Mouse (Mus musculus): ENCODE measurements around the gene Pgpep1. TPM values are rescaled to one million over a fixed set of nuclear protein-coding genes. Genes with fewer than 3 reads are reported as not detected.

The Pgpep1 gene
- total RNA-seq, 2 experiments from 2014 or later = 9.3 to 22.5 TPM

DNA sequence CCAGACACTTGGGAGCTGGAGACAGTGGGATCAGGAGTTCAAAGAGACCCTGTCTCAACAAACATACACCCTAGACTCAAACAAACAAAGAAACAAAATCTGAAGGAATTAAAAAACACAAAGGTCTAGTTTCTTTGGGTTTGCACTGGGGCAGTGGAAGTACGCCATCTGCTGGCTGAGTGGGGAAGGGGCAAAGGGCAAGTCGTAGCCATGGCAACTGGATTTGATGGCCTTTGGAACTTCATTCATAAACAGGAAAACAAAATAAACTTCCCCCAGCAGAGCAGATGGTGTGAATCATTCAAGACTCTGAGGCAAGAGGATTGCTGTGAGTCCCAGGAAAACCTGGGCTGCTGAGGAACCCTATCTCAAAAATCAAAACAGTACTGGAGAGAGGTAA is 7.0 kb downstream of the Pgpep1 start:
- Histone ChIP-seq H3K27ac (no peak overlapping the region), H3K4me3 (no peak overlapping the region)
- intact Hi-C loops (cut with DNase I) = loop anchor here (1.0 to 5.0 kb wide), 2 partner anchors 23 to 41 kb away; no protein-coding TSS in a partner anchor
- peak; percentile 96 for TF ChIP-seq CTCF (IDR thresholded peaks at IDR 0.05)
- DNase-seq = peak; percentile 66

DNA sequence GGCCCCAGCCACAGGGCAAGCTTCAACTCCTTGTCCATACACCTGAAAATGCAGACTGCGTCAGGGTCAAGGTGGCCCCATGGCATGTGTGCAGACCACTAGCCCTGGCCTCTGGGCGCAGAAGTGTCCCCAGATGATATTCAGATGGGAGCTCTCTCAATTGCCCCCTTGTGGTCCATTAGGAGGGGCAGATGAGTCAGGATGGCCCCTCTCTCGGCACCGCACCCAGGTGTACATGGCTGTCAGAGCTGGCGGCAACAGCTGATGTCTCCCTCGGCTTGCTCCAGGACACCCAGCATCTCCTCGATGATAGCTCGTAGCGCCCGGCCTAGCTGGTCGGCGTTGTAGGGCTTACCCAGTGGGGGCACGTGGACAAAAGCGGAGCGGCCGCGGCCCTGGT is 9.8 kb downstream of the Pgpep1 start:
- H3K4me3 ChIP-seq = no peak overlapping the region
- intact Hi-C loops (cut with DNase I) = loop anchor here (5.0 kb wide), 1 partner anchor 38 kb away; no protein-coding TSS in a partner anchor
- no peak for TF ChIP-seq CTCF (IDR thresholded peaks at IDR 0.05)
- DNase-seq = no peak
- peak overlapping the region; percentile 50; the same call in 1 of the 2 replicates for H3K27ac ChIP-seq

DNA sequence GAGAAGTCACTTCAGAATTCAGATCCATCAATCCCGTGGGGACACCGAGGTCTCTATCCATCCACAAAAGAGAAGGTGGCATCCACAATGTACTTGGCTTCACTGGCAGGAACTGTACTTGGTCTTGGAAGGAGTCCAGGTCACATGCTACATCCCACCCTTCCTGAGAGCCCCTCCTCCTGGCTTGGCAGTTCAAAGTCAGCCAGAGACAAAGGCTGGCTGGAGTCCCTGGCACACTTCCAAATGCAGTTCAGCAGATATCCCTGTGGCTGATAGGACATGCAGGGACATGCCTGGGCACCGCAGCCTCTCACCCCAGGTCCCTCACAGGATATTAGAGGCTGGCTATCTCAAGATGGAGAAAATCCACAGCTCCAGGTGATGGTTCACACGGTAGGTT is 10.9 kb downstream of the Pgpep1 start:
- DNase-seq = peak; percentile 80
- Histone ChIP-seq H3K4me3 (no peak overlapping the region), H3K27ac (peak overlapping the region; percentile 75)
- intact Hi-C loops (cut with DNase I) = no loop called here
- no peak for TF ChIP-seq CTCF (IDR thresholded peaks at IDR 0.05)

DNA sequence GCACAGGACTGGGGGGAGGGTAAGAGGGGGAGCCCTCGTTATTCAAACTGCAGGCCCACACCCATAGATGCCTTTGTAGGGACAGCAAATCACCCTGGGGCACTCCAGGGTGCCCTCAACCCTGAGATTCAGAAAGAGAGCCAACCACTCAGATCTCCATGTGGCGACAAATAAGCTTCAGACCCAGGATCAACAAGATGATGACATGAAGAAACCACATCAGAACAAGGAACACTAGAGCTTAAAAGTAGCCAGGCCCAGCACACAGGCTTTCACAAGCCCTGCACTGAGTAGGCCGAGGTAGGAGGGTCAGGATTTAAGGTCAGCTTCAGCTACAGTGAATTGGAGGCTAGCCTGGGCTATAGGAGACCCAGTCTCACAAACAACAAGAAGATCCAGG is 11.3 kb downstream of the Pgpep1 start:
- Histone ChIP-seq H3K27ac (peak overlapping the region; percentile 75), H3K4me3 (no peak overlapping the region)
- intact Hi-C loops (cut with DNase I) = no loop called here
- DNase-seq = no peak
- no peak for TF ChIP-seq CTCF (IDR thresholded peaks at IDR 0.05)

DNA sequence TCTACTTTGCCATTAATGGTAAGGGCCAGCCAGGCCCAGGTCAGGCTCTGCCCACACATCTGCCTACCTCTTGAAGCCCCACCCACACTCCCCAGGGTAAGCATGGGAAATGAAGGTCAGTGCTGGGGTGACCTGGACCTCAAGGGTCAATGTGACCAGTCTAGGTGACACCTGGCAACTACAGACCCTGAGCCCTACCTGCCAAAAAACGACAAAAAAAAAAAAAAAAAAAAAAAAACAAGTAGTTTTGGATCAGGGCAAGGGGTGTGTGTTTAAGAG is 12.1 kb downstream of the Pgpep1 start:
- Histone ChIP-seq H3K4me3 (no peak overlapping the region), H3K27ac (peak overlapping the region; percentile 16; the same call in 1 of the 2 replicates)
- intact Hi-C loops (cut with DNase I) = no loop called here
- no peak for TF ChIP-seq CTCF (IDR thresholded peaks at IDR 0.05)
- no peak for DNase-seq

DNA sequence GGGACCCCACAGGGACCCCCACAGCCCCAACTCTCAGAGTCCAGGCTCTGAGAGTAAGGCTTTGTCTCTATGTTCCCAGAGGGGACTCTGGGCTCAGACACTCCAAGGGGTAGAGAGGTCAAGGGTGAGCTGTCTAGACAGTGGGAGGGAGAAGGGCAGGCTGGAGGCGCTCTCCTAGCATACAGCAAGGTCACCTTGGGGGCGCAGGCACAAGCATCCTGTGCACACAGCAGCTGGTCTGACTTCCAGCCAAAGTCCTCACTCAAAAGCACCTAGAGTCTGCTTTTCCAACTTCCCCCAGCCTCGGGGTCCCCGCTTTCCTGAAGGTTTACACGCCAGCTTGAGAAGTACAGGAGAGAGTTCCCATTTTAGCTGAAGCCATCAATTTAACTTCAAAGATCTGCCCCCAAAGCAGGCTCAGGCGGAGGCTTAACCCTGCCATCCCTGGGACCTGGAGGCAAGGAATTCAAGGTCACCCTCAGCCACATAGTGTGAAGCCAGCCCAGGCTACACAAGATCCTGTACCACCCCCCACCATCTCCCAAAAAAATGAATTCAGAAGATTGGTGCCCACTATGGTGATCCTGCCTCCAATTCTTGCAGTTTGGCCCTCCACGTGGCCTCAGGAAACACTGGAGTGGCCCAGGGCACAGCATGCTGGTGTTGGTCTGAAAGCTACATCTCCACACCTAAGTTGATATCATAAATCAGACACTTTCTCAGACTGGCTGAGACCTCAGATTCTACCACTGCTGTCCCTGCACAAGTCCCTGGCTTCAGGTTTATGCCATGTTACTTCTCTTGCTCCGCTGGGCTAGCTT is 12.6 kb downstream of the Pgpep1 start:
- Histone ChIP-seq H3K4me3 (no peak overlapping the region), H3K27ac (peak overlapping the region; percentile 16; the same call in 1 of the 2 replicates)
- intact Hi-C loops (cut with DNase I) = no loop called here
- TF ChIP-seq CTCF (IDR thresholded peaks at IDR 0.05) = no peak
- no peak for DNase-seq

DNA sequence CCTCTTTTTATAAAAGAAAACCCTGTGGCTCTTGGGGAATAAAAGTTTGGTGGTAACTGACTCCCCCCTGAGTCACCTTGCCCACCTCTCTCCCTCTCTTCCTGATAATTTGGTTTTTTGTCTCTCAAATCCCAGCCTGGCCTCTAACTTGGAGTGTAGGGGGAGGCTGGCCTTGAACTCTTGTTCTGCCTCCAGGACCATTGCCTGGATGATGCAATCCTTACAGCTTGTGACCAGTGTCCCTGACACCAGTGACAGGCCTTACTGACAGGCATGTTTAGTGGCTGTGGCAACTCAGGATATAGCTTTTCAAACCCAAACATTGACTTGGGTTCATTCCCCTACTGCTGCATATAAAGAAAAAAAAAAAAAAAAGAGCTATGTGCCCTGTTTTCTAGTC is 13.4 kb downstream of the Pgpep1 start:
- intact Hi-C loops (cut with DNase I) = no loop called here
- H3K27ac ChIP-seq = peak overlapping the region; percentile 35; the same call in 1 of the 2 replicates
- no peak for TF ChIP-seq CTCF (IDR thresholded peaks at IDR 0.05)
- no peak for DNase-seq
- no peak overlapping the region for H3K4me3 ChIP-seq

DNA sequence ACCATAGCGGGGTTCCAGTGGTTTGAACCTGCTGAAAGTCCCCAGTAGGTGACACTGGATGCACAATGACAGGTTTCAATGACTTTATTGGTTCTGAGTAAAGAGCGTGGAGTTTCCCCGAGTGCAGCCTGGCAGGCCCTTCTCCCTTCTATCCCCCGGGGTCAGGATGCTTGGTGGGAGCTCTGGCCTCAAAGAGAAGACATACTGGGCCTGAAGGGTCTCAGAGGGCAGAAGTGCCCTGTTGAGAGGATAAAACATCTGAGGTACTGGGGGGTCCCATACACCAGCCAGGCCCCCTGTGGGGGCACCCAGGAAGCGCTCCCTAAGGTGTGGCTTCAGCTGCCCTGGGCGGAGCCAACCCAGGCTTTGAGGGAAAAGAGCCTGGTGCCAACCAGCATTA is 13.8 kb downstream of the Pgpep1 start:
- no peak for DNase-seq
- no peak for TF ChIP-seq CTCF (IDR thresholded peaks at IDR 0.05)
- no peak overlapping the region for H3K4me3 ChIP-seq
- peak overlapping the region; percentile 35; the same call in 1 of the 2 replicates for H3K27ac ChIP-seq
- intact Hi-C loops (cut with DNase I) = no loop called here

DNA sequence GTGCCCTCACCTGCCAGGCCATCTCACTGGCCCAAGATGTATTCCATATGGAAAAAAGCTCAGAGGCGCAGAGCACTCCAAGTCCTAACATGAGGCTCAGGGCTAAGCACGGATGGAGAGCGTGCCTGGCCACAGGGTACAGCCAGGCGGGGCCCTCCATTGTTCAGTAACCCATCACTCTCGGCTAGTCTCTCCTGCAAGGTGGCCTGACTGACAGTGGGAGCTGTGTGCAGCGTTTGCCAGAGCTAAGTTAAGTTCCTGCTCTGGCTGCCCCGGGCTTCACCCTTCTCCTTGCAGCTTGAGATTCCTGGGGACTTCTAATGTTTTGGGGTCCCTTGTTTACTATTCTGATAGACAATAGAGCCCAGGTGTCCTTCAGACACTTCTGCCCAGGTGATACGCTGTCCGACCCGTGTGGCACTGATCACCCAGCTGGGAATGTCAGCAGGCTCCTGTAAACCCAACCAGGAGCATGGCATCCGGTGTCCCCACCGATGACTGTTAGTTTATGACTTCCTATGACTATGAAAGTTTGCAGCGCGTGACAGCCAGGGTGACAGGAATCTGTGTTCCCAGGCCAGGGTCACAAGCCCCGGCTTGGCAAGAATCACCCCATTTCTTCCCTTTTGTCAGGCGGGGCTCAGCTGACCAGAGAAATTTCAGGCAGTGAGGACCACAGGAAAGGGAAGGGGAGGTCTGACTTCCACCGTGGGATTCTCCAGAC is 14.5 kb downstream of the Pgpep1 start:
- no peak for TF ChIP-seq CTCF (IDR thresholded peaks at IDR 0.05)
- intact Hi-C loops (cut with DNase I) = no loop called here
- no peak for DNase-seq
- peak overlapping the region; percentile 35; the same call in 1 of the 2 replicates for H3K27ac ChIP-seq
- H3K4me3 ChIP-seq = no peak overlapping the region

DNA sequence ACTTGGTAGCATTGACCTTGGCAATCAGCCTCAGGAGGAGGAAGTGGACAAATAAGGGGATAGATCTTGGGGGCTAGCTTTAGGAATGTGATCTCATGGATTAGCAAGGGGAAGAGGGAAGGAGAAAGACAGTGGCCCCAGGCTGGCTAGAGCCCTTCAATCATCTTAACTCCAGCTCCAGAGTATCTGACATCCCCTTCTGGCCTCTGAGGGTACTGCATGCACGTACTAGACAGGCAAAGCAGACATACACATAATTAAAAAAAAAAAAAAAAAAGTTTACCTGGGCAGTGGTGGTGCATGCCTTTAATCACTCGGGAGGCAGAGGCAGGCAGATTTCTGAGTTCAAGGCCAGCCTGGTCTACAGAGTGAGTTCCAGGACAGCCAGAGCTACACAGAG is 16.1 kb downstream of the Pgpep1 start:
- Histone ChIP-seq H3K27ac (no peak overlapping the region), H3K4me3 (no peak overlapping the region)
- intact Hi-C loops (cut with DNase I) = no loop called here
- DNase-seq = no peak
- TF ChIP-seq CTCF (IDR thresholded peaks at IDR 0.05) = peak; percentile 41

DNA sequence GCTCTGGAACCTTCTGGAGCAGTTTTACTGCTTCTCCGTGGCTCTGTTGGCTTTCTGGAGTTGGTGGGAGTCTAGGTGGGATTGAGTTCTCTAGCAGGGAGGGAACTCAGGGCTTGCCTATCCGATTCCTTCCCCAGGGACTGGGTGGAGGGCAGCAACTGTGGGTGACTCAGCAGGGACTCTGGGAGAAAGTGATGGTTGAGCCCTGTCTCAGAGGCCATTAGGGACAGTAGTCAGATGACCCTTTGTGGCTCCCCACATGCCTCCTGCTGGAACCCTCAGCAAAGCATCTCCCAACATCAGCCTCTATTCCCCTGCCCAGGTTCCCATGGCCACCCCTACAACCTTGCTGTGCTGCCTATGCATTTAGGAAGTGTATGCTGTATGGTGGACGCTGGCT is 17.2 kb downstream of the Pgpep1 start:
- no peak for DNase-seq
- intact Hi-C loops (cut with DNase I) = no loop called here
- TF ChIP-seq CTCF (IDR thresholded peaks at IDR 0.05) = no peak
- Histone ChIP-seq H3K4me3 (no peak overlapping the region), H3K27ac (no peak overlapping the region)

DNA sequence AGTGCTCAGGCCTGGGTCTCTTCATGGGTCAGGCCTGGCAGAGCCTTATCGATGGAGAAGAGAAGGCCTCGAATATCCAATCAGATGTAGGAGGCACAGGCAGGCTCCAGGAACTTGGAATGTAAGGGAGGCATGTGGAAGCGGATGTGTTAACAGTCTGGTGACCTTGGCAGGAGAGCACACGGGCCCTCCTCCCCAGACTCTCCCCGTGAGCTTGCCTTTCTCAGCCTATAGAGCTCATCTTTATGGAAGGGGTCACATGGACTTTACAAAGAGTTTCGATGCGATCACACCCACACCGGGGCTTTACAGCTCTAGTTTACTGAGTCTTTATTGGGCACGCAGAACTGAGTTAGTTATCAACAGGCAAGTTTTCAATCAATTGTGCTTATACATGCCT is 21.4 kb downstream of the Pgpep1 start:
- H3K4me3 ChIP-seq = no peak overlapping the region
- no peak for DNase-seq
- no peak for TF ChIP-seq CTCF (IDR thresholded peaks at IDR 0.05)
- H3K27ac ChIP-seq = no peak overlapping the region
- intact Hi-C loops (cut with DNase I) = no loop called here

DNA sequence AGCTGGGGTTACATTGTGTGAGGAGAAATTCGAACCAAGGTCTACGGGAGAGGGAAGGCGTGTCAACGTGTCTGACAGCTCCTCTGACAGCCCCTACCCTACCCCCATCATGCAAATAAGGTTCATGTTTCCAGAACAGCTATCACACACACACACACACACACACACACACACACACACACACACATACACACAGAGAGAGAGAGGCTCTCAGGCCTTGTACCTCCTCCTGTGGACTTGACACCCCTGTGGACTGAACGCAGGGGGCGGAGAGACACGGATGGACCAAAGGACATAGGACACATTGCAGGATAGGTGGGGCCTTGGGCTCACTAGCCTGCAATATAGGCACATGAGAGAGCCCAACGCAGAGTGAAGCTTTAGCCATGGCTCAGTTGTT is 23.4 kb downstream of the Pgpep1 start:
- TF ChIP-seq CTCF (IDR thresholded peaks at IDR 0.05) = no peak
- intact Hi-C loops (cut with DNase I) = no loop called here
- DNase-seq = no peak
- Histone ChIP-seq H3K4me3 (no peak overlapping the region), H3K27ac (no peak overlapping the region)
